Mouse (Mus musculus): Measurements from ENCODE around the gene Slc9a9.

Gene Slc9a9

DNA sequence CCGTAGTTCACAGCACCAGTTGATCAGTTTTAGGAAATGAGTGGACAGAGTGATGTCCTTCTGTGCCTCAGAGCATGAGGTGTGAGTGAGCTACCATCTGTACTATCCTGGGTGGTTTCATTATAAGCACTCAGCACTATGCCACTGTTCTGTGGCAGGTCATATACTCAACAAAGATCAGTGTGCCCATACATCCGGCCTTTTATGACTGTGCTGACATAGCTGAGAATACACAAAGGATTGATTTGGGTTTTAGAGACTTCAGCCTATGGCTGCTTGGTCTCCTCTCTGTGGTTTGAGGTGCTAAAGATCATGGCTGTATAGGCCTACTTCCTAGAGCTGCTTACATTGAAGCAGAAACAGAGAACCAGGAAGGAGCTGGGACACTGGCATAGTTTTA lies 12.6 kb downstream of the Slc9a9 start:
- no peak for ATAC-seq (ENCODE audit: low TSS enrichment)

DNA sequence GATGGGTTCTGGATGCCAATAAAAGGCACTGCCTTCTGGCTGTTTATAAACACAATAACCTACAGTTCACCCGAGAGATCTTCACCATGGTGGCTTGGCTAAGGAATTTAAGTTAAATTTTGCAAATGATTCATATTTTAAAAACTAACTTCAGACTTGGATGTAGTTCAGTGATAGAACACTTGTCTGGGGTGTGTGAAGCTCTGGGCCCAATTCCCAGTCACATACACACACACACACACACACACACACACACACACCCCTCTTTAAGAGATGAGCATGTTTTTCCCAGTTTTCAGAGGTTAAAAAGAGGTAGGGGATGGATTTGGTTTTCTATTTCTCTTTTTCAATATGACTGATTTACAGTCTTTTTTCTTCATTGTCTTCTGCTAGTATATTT lies 15.9 kb downstream of the Slc9a9 start:
- peak; percentile 20 for ATAC-seq (ENCODE audit: low TSS enrichment)

DNA sequence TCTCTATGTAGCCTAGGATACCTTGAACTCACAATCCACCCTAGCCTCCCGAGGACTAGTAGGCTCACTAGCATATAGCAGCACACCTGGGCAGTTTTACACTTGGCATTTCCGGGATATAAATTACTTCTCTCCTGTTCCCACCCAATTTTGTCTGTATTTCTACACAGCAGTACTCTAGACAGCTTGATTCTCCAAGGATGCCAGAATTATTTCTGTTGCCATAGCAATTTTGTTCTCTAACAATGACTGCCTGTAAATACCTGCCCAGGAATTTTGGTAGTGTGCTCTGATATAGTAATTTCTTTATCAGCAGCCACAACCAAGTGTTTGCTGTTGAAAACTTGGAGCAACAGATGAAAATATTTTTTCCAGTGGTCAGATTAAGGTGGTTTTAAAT lies 16.7 kb downstream of the Slc9a9 start:
- ATAC-seq (ENCODE audit: low TSS enrichment), result peak; percentile 5; the same call in 1 of the 2 replicates

DNA sequence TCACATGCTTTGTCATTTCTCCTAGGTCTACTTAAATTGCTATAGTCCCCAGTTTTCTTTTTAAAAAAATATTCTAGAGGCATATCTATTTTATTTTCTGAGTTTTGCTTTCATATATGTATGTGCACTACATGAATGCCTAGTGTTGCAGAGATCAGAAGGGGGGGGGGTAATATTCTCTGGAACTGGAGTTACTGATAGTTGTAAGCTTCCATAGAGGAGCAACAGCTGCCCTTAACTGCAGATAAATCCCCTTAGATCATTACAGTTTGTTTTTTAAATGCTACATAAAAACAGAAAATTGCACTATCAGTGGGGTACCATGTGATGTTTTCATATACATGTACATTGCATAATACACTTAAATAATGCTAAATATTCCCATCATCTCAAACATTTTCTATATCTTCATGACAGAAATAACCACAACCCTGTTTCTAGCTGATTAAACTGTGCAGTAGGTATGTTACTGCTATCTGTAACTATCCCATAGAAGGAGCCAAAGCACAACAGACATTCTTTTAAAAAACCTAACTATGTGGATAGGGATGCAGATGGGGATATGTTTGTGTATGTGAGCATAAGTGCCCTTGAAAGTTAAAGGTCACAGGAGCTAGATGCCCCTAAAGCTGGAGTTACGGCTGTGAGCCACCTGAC lies 17.6 kb downstream of the Slc9a9 start:
- ATAC-seq (ENCODE audit: low TSS enrichment), result no peak

DNA sequence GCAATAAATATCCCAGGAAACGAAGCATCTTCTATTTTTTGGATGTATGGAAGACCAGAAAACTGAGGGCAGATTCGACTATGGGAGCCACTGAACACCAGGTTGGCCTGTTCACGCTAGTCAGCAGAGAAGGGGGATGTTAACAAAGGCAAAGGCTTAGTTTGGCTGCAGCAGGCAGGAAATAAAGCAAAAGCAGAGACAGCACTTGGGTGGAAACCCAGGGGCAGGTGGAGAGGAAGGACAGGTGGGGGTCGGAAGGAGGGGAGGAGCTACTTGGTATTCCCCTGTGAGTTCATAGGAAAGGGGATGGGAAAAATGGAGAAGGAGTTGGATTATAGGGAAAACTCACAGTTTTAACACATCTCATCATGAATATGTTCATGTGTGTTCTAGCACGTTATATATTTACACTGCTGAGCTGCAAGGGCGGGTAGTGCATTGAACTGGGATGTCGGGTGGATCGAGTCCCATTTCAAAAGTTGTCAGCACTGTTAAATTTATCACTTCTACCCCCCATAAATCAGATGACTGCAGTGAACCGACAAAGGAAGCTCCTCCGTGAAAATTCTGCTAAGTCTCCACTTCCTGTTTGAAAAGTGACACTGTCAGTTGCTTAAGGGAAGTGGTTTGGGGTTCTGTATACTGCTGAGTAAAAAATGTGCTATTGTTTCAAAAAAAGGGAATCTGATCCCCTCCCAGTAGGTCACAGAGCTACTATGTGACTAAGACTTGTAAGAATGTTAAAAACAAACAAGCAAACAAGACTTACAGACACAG lies 21.8 kb downstream of the Slc9a9 start:
- ATAC-seq (ENCODE audit: low TSS enrichment), result no peak

DNA sequence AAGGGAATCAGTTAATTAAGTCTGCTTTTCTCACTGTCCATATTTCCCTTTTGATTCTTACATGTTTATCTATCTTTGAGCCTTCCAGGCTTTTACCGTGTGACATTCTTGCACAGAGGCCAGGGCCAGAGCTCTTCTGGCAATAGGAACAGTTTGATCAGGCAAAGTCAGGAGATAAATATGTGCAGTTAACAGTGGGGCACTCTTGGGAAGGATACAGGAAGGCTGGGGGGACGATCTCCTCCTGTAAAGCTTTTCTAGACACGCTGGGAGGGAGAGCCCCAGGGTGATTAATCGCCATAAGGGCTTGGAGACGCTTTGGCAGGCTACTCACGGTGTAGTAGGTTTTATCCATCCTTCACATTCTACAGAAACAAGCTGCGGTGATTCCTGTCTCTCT lies 22.4 kb downstream of the Slc9a9 start:
- no peak for ATAC-seq (ENCODE audit: low TSS enrichment)

DNA sequence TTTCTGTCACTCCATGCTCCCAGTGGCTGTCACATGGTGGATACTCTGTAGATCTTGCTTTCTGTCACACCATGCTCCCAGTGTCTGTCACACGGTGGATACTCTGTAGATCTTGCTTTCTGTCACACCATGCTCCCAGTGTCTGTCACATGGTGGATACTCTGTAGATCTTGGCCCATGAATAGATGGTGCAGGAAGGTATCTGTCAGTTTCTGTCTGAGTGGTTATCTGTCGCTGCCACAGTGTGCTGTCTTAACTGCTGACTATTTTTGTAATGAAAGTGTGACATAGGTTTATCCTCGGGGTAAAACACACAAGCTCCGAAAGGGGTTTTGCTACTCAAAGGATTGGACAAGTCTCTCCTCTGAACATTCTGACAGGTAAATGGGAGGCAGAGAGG lies 24.5 kb downstream of the Slc9a9 start:
- no peak for ATAC-seq (ENCODE audit: low TSS enrichment)

GRCm38 (mm10) chr9:94694983-94695382 lies 25.3 kb downstream of the Slc9a9 start:
- no peak for ATAC-seq (ENCODE audit: low TSS enrichment)

DNA sequence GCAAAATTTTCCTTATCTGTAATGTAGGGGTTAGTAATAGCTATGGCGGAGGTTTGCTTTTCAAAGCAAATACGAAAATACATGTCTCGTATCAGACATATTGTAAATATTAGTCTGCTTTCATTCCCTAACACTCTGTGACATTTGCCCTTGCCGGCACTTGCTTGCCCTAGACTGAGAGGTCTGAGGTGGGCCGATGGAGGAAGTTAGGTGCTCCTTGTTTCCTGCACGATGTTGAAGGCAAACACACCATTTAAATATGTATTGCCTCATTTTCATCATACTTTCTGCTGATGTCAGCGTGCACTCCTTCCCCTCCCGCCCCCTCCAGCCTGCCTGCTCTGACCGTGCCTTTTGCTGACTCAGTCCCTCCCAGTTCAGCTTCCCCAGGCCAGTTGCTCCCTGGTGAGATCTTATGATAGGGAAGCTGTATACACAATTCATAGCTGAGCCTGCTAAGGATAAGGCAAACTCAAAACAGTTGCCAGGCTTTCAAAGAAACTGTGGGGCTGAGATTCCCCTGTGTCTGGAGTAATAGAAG lies 26.9 kb downstream of the Slc9a9 start:
- ATAC-seq (ENCODE audit: low TSS enrichment), result no peak

GRCm38 (mm10) chr9:94698175-94698574 lies 28.5 kb downstream of the Slc9a9 start:
- no peak for ATAC-seq (ENCODE audit: low TSS enrichment)

DNA sequence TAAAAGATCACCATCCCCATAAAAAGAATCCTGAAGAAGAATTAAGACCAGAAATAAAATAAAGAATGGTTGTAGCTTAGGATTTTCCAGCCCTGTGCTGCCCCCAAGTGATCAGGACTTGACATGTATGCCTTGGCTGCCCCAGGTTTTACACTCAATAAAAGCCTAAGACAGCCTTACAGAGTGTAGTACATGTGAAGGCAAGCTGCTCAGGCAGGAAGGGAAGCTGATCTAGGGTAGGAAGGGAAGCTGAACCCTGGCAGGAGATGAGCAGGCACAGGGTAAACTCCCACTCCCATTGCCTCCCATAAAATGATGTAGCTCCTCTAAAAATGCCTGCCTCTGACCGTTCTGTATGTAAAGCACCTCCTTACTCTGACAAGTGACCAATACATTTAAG lies 30.8 kb downstream of the Slc9a9 start:
- ATAC-seq (ENCODE audit: low TSS enrichment), result peak; percentile 79

GRCm38 (mm10) chr9:94701193-94701869 lies 31.6 kb downstream of the Slc9a9 start:
- peak; percentile 24; the same call in 1 of the 2 replicates for ATAC-seq (ENCODE audit: low TSS enrichment)

DNA sequence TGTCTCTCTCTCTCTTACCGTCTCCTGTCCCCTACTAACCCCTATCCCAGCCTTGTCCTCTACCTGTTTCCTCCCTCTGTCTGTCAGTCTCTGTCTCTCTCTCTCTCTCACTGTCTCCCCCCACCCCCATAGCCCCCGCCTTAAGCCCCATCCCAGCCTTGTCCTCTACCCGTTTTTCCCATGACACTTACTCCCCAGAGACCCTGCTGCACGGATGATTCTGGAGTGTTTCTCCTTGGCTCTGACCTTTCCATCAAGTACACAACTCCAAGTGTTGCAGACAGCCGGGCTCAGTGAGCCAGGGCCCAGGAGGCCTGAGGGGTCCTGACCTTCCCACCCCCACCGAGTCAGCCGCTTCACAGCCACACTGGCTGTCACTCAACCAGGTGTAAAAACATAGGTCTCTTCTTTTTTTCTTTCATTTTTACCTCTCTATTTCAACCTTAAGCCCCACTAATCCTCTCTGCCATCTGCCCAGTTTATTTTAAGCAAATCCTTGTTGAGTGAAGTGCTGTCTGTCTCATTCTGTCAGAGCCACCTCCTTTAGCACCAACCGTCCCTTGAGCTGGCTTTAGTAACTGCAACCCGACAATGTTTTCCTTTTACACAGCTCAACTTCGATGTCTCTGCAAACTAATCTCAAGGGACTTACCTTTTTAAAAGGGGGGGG lies 32.4 kb downstream of the Slc9a9 start:
- no peak for ATAC-seq (ENCODE audit: low TSS enrichment)

GRCm38 (mm10) chr9:94704986-94705757 lies 35.5 kb downstream of the Slc9a9 start:
- ATAC-seq (ENCODE audit: low TSS enrichment), result peak; percentile 44

DNA sequence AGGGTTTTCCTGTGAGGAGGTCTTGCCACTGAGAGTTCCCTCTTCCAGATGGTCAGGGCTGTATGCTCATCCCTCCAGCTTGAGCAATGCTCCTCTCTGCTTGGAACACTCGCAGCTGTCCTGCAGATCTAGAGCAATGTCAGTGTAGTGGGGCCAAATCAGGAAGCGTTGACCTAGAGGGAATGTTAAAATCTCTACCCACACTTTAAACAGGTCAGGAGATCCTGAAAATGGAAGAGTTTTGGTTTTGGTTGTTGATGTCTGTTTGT lies 36.0 kb downstream of the Slc9a9 start:
- peak; percentile 58 for ATAC-seq (ENCODE audit: low TSS enrichment)

DNA sequence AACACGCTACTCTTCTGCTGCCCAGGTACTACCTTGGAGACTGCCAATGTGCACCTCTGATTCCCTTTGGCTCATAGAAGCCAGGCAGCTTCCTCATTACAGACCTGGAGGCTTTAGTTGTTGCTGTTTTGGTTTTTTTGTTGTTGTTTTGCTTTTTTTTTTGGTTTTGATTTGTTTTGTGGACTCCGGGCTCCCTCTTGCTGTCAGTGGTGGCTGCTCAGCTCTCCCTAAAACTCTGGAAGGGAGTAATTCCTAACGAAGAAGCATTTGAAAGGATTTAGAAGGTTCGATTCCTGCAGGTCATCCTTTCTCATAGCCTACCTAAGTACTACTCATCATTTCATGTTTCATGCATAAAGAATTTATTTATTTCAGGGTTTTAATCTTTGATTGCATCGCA lies 42.4 kb downstream of the Slc9a9 start:
- ATAC-seq (ENCODE audit: low TSS enrichment), result no peak

GRCm38 (mm10) chr9:94716695-94717094 lies 47.0 kb downstream of the Slc9a9 start:
- ATAC-seq (ENCODE audit: low TSS enrichment), result no peak

- no peak for ATAC-seq (ENCODE audit: low TSS enrichment)
These were observed 53.9 kb downstream of the Slc9a9 start for GRCm38 (mm10) chr9:94723631-94724030.

- peak; percentile 92 for ATAC-seq (ENCODE audit: low TSS enrichment)
These were observed 55.4 kb downstream of the Slc9a9 start for GRCm38 (mm10) chr9:94725121-94725520.

DNA sequence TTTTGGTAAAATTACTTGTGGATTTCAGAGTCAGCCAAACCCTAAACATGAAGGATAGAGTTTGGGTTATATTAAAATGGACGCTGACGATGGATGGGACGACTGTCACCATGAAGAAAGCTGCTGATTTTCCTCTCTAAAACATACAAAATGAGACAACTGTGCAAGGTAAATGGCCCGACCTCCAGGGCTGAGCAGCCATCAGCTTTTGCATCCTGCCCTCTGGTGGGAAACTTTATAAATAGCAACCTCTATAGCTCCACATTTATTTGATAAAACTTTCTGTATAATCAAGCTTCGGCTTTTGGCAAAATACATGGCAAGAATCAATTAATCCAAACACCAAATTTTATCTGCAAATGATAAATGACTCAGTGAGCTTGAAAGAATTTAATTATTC lies 57.7 kb downstream of the Slc9a9 start:
- peak; percentile 69 for ATAC-seq (ENCODE audit: low TSS enrichment)

GRCm38 (mm10) chr9:94730396-94730795 lies 60.7 kb downstream of the Slc9a9 start:
- peak; percentile 66; the same call in 1 of the 2 replicates for ATAC-seq (ENCODE audit: low TSS enrichment)
